Mouse (Mus musculus) liver, postnatal 0 days (tissue): ENCODE data around the gene Tspear.

Experiments used
- CTCF ChIP-seq: sonication (generic); IDR thresholded peaks from 2 replicates; pipeline ENCODE4 v1.5.1; 2016; ENCODE audit warnings: antibody characterized with exemption, low read depth
- EP300 ChIP-seq: IDR thresholded peaks from 2 replicates; pipeline ENCODE4 v1.6.1; 2016; ENCODE audit warnings: antibody characterized with exemption, low read depth, mild to moderate bottlenecking

GRCm38 (mm10) chr10:77666342-77666741, 20.0 kb upstream of the Tspear start:
- TF ChIP-seq EP300 (no peak), CTCF (no peak)
